Mouse (Mus musculus) right cerebral cortex, adult 2 months (tissue): ENCODE measurements around the gene Gnai3.

ENCODE experiments used
- DNase-seq, 2 experiments: peaks; one replicate each; pipeline ENCODE4 v3.0.0; 2021 to 2022; ENCODE audit warnings: low spot score in 2 of 2

The Gnai3 gene

DNA sequence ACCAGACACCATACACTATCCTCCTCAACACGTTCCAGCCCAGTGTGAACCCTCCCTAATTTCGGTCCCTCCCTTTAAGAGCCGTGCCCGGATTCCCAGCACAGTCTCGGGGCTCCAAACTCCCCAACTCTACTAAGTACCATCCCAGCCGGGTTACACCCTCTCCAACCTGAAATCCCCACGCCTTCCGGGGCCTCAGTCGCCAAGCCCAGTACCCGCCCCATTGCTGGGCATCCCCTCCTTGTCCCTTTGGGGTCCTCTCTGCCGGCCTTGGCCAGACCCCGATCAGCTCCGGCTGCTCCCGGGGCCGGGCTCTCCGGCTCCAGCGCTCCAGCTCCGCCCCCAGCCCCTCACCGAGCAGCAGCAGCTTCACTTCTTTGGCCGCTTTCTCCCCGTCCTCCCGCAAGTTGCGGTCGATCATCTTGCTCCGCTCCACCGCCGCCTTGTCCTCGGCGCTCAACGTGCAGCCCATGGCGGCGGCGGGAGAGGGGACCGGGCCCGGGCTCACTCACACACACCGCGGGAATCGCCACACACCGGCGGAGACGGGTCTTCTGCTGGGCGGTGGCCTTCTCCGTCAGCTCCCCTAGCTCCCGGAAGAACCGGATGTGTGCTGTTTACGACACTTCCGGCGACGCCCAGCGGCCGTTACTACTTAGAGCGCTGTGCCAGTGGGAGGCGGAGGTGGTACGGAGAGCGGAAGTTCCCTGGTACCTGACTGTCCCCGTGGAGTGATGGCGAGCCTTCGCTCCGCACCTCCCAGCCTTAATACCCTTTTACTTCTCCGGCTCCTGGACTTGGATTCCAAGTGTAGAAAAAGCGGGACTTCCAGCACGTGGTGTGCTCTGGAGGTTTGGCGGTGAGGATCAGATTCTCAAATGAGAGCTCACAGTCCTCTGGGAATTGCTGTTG, at the start of gene Gnai3:
Gnai3 (minus strand) TSS at position 613 of the 912 bp plus-strand sequence.
- peak; percentile 90 to 93 for DNase-seq

DNA sequence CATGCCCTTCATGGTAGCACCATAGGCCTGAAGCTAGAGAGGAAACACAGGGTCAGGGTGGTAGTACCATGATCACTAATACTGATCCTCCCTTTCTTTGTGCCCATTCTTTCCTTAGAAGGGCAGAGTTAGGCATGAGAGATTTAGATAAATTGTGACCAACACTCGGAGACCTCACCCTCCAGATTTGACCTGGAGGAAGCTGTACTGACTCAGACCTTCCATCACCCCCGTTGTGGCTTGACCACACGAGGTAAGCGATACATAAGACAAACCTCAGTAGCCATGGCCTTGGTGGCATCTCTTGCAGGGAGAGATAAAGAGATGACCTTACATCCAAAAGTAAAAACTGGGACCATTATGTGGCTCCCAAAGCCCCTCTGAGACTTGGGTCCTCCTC, 49.3 kb upstream of the Gnai3 start:
- no peak for DNase-seq

DNA sequence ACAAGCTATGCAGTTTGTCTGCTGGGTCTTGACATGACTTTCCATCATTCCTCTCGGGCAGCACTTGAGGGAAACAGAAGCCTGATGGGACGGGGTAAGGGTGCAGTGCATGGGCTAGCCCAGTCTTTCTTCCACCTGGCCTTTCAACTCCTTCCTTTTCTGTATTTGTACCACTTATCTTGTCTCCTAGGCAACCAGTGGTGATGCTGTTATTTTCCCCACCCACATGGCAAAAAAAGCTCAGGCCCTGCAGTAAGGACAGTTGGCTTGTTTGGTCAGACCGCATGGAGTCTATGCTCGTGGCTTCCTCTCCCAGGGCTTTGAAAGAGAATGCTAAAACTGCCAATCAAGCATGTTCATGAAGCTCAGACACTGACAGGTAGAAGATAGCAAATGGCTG, 47.7 kb upstream of the Gnai3 start:
- DNase-seq = peak in 1 of 2 experiments; percentile 40

DNA sequence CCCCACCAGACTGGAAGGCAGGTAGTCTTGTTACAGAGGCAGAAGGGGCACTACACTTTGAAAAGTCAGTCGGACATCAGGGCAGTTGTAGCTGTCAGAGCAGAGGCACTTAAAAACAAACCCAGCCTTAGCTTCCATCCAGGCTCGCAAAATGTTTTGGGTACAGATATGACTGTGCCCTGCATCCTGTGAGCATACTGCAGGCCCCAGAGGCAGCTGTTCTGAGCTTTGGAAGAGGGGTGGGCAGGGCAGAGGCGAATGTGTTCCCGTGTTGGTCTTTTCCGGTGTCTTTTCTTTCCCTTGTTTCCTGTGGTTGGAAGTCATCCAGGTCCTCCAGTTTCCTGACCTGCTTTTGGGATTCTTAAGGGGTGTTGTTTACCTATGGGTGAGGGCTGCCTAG, 44.0 kb upstream of the Gnai3 start:
- DNase-seq = no peak

DNA sequence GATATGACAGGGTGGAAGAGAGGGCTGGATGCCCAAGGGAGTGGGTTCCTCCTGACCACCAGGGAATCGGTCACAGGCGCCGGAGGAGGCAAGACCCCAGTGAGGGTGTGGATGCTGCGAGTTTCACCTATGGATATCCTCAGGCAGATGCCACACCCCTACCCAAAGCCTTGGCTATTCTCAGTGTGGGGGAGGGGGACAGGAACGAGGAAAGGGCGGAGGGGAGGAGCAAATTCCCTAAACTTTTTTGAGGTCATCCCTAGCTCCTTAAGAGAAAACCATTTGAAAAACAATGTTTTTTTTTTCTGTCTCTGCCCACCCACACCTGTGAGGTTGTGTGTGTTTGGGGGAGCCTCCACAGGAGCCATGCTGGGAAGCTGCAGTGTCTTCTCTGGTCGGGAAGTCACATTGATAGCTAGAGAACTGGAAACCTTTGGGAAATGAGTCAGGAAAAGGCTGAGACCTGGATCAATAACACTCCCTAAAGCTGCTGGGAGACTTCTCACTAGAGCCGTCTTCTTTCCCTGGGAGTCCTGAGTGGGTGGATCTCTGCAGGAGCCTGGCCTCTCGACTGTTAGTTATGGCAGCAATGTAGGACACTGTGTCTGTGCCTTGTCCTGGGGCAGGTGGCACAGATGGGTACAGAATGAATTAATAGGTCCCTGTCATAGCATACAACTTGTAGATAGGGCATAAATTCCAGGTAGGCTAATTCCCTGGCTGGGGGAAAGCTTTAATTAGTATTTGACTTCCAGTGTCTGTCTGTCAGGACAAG, 43.0 kb upstream of the Gnai3 start:
- no peak for DNase-seq

DNA sequence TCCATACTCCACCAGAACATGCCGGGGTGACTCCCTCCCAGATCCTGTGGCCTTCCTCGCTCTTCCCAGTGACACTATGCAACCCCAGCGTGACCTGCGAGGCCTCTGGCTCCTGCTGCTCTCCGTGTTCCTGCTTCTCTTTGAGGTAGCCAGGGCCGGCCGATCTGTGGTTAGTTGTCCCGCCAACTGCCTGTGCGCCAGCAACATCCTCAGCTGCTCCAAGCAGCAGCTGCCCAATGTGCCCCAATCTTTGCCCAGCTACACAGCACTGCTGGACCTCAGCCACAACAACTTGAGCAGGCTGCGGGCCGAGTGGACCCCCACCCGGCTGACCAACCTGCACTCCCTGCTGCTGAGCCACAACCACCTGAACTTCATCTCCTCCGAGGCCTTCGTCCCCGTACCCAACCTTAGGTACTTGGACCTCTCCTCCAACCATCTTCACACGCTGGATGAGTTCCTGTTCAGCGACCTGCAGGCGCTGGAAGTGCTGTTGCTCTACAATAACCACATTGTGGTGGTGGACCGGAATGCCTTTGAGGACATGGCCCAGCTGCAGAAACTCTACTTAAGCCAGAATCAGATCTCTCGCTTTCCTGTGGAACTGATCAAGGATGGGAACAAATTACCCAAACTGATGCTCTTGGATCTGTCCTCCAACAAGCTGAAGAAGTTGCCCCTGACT, 41.3 kb upstream of the Gnai3 start:
- no peak for DNase-seq

DNA sequence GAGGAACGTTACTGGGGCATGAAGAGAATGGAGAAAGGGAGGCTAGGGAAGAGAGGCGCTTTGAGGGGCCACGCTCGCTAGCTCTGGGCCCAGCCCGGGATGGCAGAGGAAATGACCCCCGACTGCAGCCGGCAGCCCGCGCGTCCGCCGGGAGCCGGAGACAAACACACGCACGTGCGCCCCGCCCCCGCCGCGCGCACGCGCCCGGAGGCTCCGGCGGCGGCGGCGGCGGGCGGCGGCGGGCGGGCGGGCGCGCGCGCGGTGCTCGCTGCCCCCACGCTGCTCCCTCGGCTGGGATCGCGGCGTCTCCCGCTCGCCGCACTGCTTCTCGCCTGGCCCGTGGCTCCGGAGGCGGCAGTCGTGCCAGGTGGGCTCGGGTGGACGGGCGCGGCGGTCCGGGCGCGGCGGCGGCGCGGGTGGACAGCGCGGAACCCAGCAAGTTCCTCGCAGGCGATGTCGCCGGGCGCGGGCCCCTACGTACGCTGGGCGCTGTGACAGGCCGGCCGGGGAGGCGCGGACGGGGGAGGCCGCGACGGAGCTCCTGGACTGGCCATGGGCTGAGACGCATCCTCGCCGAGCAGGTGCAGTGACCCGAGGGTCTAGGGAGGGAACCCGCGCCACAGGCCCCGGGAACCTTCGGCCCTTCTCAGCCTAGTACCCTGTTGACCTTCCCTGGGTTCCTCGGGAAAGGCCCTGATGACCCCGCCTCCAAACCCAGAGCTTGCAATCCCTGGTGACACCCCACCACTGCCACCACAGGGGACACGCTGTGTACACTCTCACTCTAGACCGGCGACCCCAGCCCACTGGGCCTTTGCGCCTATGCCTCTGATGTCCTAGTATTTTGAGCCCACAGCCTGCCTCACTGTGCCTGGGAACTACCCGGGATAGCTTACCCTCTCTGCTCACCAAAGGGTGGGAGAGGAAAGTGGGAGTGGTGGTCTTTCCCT, 40.4 kb upstream of the Gnai3 start, which contains the start of gene Amigo1:
Amigo1 (plus strand) TSS at position 238 of the 950 bp plus-strand sequence.
- DNase-seq = peak in 1 of 2 experiments; percentile 60

DNA sequence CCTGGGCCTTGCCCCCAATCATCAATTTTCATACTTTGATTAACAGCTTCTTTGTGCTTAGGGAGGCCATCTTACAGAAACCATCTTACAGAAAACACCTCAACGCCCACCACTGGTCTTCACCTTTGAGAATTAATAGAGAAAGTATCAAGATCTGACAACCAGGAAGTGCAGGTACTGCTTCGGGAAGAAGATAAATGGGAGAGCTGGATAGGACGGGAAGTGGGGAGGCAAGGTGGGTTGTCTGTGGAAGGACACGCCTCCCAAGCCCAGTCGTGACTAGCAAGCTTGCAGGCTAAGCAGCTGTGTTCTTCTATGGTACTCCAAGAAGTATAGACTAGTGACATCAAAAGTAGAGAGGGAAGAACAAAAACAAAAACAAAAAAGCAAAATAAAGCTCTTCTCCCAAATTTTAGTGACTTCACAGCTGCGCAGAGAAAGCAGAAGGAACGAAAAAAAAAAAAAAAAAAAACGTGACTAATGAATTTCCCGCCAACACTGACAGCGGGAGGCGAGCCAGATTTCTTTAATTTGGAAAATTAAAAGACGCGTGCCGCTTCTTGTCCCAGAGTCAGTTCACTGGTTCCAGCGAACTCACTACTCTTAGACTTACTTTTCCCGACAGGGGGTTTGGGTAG, 39.6 kb upstream of the Gnai3 start:
- DNase-seq = no peak

DNA sequence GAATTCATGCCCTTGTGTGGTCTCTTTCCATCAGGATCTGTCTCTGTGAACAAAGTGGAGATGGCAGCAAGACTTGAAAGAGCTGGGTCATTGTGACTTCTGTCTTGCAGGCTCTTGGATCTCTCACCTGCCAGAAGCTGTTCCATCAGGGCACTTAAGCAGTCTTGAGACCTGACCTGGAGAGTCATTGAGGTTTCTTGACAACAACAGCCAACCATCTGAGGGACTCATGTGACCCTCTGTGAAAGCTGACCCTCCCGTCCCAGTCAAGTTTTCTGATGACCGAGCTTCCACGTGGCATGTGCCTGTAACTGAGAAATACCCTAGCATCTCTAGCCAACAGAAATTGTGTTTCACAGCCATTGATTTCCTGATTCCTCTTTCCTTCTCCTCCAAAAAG, 38.8 kb upstream of the Gnai3 start:
- DNase-seq = no peak

DNA sequence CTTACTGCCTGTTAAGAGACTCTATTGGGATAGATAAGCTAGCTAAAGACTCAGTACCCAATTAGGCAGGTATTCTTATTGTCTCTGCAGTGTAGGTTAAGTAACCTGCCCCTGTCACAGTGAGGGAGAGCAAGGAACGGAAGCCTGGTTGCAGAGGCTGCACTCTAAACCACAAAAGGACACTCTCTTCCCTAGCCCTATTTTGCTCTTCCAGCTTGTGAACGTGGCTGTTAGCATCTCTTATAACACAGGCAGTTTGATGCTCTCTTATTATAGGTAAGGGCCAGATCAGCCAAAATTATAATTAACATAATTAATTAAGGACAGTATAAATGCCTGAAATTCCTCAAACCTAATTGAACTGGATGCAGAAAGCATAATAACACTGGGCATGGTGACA, 34.6 kb upstream of the Gnai3 start:
- DNase-seq = no peak

DNA sequence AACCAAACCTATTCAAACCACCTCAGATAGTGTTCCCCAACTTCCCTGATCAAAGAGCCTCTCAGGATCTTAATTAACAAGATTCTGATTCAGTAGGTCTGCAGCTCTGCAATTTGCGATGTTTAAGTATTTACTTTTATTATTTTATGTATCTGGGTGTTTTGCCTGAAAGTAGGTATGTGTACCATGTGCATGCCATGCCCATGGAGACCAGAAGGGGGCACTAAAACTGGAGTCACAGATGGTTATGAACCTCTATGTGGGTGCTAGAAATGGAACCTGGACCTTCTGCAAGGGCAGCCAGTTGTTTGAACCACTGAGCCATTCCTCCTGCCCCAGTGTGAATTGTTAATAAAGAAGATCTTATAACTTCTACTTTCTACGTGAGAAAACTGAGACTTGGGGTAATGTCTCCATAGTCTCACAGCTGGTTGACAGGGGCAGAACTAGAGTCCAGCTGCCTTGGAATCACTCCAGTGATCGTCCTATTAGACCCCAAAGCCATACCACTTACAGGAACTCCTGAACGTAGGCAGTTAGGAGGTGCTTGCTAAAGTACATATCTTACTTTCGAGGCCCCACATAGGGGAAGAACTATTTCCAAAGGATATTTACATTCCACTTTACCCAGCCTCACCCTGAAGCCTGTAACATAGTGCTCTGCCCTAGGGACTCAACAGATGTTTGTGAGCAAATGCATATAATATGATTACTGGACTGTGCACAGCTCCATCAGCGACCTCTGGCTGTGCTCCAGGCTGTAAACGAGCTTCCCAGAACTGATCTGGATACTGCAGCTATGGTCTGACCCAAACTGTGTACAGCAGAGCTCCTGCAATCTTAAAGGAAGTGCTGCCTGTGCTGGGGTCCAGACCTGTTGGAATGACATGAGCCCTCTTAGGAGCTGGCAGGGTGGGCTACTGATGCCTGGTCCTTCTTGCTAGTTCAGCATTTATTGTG, 33.1 kb upstream of the Gnai3 start:
- no peak for DNase-seq

DNA sequence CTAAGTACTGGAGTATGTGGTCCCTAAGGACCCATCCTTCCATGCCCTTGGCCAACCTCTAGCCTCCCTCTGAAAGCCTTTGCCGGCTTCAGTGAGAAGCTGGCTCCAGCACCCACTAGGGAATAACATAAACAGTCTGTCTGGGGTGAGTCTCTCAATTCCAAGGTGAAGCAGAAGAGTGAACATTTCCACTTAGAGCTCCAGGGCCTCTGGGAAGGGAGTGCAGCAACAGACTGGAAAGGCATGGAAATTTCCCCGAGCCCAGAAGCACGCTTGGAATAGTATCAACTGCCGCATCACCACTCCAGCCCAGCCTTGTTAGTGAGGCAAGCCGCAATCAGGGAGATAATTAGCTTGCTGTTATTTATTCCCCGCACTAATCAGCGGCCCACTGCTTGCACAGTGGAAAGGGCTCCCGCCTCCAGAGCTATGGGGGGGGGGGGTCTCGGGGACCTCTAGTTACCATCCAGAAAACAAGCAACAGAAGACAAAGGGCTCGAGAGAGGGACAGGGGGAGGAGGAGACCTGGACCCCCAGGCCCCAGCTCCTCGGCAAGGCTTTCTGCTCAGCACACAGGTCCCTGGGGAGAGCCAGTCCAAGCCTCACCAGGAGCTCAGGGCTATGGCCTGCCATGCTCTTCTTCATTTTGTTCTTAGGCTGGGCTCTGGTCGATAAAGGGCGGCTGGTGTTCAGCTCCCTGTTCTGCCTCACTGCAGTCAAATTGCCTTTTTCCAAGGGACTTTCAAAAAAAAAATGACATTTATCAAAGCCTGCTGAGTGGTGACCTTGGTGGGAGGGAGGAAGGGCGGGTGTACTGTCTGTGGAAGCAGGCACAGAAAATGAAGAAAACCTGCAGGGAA, 29.0 kb upstream of the Gnai3 start:
- DNase-seq = peak; percentile 76 to 77

DNA sequence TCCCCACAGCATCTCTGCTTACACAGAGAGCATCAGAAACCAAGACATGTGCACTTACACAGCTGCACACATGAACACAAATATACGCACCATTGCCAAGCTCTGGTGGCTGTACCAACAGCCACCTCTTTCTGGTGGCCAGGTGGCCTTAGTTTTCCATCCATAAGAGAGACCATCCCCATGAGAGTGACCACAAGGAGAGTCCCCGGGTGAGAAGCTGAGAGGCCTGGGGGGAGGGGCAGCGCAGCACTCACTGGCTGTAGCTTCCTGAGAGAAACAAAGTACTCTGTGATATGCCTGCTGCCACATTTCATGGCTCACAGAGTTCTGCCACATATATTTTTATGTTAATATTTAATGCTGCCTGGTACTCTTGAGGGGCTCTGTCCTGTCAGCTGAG, 23.3 kb upstream of the Gnai3 start:
- DNase-seq = no peak

DNA sequence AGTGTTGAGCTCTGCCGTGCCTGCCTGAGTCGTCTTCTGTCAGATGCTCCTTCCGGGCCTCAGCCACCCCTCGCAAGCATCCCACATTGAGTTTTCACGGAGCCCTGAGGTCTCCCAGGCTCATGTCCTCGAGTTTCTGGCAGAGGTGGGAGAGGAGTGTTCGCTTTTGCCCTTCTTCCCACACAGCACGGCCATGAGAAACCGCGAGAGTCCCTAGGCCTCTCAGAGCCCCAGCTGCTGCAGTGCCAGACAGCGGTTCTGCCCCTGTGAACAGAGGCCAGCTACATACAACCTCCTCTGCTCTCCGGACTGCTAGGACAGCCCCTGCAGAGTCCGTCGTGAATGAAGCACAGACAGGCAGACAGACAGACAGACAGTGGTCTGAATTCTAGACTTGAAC, 21.6 kb upstream of the Gnai3 start:
- no peak for DNase-seq

DNA sequence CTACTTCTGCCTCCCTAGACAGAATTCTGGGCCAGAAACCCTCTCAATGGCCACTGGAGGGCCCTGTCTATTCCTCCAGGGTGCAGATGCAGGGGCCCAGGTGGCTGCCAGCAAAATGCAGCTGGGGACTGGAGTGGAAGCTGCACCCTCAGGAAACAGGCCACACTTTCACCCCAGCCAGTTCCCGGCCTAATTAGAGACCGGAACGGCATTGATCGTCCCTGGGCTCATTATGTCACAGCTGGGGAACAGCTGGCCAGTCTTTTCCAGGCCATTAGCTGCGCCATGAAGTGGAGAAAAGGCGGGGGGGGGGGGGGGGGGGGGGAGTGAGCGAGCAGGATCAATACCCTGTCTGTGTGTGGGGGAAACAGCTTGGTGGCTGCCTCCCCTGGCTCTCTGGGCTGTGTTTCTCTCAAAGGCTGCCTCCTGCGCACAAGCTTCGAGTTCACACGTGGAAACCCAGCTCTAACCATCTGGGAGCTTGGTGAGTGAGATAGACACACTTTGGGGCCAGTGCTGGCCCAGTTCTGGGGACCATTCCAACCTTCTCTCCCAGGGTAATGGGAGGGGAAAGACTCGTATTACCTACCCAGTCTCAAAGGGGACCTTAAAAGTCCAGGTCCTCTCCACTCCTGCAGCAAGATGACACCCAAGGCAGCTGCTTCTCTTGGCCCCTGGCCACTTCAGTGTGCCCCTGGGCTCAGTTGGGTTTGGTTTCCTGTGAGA, 20.7 kb upstream of the Gnai3 start:
- DNase-seq = peak in 1 of 2 experiments; percentile 47

DNA sequence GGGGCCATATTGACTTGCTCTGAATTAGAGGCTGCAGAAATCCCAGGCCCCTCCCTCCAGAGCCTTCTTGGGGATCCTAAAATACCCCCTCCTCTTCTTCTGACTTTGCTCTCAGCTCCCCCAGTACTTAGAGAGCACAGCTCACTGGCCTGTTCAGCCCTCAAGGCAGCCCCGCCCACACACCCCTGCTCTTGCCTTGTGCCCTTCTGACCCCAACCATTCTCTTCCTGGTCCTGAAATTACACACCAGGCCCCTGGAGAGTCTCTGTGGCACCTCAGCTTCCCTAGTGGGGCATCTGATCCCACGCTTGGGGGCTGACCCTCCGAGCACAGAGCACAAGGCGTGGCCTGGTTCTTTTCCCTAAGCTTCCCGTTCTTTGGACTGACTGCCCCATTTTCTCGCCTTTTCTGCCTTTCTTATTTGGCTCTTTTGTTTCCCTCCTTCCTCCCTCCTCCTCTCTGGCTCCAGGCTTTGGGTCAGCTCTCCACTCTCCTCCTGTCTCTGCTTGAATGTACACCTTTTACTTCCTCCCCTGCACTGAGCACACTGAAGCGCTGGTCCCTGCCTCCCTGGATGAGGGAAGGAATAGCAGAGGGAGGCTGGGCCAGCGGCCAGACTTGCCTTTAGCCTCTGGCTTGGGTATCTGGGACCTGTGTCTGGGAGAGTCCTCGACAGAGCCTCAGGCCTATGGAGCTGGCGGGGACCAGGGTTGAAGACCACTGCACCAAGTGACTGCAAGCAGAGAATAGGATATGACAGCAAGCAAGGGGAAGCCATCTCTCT, 19.8 kb upstream of the Gnai3 start:
- DNase-seq = no peak

DNA sequence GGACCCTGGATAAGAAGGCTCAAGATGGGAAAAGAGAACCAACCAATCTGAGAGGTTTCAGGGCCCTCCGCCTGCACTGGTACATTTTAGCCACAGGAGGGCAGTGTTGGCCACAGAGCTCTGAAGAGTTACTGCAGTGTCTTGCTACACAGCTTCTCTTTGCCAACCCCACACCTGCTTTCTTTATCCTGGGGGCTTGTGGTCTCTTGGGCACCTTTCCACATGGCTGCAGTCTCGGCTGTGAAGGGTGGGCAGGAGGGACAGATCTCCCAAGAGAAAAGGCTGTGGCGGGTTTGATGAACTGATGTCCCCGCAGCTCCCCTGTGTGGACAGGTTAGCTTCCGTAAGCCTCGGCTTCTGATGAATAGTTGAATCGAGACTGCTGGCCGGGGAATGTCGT, 18.9 kb upstream of the Gnai3 start:
- peak; percentile 88 to 93 for DNase-seq
